Mouse (Mus musculus) left cerebral cortex, adult 8-10 months (tissue): ENCODE data around the gene Grk6. TPM values are rescaled to one million over a fixed set of nuclear protein-coding genes. Genes with fewer than 3 reads are reported as not detected.
A peak's percentile ranks its signal among the peaks of the same experiment; 100 is the strongest.

Source experiments
- DNase-seq, 2 experiments: peaks; one replicate each; pipeline ENCODE4 v3.0.0; 2022; ENCODE audit warnings: low spot score in 2 of 2
- total RNA-seq, 4 experiments: library from RNA; stranded (reverse); gene quantifications; 2 replicates each; pipeline ENCODE4 v1.2.4; 2022

Grk6 gene
- 10 to 100 TPM; 60.0 to 65.3 (median 61.9) TPM for total RNA-seq

DNA sequence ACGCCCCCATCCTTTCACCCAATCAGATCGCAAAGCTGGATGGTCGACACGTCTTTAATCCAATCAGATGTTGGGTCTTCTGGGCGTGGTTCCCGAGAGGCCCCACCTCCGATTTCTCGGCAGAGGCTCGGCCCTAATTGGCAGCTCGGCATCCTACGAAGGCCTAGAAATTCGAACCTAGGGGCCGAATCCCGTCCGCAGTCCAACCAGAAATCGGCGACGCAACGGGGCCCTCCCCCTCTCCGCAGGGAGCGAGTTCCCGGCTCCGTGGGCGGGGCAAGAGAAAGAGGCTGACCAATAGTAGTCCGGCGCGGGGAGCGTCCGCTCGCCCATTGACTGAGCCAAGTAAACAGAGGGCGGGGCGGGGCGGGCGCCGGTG lies at the start of gene Grk6:
Grk6 (plus strand) TSS at position 136 of the 379 bp plus-strand sequence.
- DNase-seq = peak; percentile 98 to 100

DNA sequence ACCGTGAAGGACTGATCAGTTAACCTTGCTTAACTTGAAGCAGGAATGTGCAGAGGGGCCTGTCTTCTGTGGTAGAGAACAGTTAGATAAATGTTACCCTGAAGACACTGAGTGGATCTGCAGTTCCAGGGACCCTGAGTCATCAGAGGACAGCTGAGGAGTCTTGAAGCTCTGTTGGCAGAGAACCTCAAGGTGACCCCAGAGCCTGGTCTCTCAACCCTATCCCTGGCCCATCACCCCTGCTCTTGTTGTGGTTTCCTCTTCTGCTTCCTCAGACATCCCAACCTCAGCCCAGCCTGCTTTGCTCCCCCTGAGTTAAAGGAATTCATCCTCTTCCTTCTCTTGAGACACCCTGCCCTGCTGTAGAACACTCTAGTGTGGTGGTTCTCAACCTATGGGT lies 46.8 kb upstream of the Grk6 start, which contains the start of gene Slc34a1:
Slc34a1 (plus strand) TSS at position 100 of the 400 bp plus-strand sequence.
- DNase-seq = no peak

DNA sequence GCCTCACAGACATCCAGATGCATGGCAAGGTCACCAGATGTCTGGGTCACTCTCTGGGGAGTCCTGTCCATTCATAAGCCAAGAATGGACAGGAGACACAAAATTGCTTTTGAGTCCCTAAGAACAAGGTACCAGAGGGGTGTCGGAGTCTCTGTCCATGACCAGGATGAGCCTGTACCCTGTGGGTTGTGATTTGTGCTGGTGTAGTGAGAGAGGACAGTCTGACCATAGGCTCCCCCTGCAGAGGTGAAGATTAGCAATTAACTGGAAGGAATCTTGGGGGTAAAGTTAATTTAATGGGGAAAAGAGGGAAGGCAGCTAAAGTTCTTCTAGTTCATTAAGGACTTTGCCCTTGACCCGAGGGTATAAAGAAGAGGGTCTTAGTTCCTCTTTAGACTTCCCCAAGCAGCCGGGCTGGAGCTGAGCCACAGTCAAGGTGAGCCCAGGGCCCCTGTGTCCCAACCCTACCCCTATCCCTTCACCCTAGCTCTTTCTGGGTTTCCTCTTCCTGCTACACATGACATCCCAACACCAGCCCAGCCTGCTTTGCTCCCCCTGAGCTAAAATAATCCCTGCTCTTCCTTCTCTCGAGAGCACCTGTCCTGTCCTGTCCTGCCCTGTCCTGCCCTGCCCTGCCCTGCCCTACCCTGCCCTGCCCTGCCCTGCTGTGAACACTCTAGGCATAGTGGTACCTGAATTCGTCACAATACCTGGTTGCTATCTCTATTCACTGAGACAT lies 45.4 kb upstream of the Grk6 start:
- DNase-seq = no peak

DNA sequence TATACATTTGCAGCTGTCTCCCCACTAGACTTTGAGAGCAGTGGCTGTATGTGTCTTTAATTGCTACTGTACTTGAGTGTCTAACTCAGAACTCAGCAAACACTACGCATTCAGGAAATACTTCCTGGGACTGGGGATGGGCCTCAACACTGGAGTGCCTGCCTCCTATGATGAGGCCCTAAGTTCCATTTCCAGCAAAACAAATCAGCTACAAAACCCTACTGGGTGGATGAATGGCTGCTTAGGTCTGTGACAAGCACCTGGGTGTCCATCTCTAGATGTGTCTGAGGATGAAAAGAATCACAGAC lies 44.9 kb upstream of the Grk6 start:
- no peak for DNase-seq

DNA sequence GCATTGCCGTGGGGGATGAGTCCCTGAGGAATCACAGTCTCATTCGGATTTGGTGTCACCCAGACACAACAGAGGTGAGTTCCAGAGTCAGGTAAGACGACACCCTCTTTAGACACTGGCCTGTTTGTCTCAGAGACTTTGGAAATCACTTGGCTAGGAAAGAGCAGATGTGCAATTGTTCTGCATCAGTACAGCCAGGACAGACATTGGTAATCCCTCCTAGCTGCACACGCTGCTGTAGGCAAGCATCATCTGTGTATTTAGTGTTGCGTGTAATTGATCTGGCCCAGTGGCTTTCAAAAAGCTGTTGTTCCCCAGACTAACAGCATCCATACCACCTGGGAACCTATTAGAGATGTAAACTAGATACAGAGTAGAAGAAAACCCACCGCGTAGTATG lies 41.6 kb upstream of the Grk6 start:
- no peak for DNase-seq

DNA sequence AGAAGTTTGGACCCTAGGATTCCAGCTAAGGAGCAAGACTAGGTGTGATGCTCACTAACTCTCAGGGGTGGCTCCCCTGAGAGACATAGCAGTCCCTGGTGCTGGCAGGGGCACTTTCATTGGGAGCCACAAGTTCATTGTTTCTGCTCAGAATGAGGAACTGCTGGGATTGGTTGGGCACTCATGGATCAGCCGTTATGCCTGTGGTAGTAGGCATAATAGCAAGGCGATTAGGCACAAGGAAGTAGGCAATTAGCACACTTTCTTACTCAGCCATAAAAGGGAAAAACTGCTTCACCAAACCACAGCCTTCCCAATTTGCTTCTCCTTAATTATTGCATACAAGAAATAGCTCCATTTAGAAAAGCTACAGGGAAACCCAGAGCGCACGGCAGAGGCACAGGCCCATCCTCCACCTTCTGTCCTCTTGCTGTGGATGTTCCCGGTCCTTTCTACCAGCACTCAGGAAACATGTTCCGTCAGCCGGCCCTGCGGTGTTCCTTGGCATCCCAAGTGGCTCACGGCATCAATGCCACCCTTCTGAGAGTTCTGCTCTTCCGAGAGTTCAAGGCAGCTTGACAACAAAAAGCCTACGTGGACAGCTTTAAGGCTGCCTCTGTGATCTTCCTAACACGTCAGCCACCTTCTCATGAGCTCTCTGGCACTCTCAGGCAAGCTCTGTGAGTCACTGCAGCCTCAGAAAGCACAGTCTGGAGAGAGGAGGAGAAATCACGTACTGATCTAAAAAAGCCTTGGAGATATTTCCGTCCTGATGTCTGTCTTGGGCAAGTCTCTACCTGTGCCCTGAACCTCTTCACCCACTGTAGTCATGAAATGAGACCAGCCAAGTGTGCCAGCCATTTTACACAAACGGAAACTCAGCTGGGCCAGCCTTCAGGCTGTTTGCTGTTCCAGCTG lies 40.7 kb upstream of the Grk6 start:
- peak; percentile 46 to 61 for DNase-seq

DNA sequence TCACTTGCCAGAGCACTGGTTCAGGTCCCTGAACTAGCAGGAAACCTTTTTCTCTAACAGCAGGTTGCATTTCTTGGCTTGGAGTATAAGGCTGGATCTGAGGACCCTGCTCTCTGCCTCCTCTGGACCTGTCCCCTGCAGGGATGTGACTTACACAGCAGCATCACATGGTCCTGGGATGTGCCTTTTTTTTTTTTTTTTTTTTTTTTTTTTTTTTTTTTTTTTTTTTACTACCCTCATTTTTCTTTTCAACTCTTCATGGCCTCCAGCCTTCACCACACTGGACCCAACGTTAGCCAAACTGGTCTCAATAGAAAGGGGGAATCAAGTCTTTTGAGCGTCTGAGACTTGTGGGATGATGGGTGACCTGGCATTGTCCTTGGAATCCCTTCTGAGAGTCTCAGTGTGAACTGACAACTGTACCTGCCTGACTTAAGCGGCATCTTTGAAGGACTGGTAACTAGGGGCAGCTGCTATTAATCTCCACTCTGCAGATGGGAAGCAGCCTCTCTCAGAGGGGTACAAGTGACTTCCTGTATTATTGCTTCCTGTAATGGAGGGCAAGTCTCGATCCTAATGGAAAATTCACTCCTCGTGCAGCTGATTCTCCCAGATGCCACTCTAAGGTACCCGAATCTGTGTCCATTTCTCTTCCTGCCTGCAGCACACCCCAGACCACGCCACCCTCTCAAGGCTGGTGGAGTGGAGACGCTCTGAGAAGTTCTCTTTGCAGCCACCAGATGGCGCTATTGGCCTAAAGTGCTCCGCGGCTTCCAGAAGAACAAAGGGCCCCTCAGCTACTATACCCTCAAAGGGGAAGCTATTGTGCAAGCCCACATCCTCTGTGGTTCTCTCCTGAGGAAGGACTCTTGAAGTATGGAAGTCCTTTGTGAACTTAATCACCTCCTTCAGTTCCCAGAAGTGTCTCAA lies 39.8 kb upstream of the Grk6 start:
- peak in 1 of 2 experiments; percentile 65 for DNase-seq

DNA sequence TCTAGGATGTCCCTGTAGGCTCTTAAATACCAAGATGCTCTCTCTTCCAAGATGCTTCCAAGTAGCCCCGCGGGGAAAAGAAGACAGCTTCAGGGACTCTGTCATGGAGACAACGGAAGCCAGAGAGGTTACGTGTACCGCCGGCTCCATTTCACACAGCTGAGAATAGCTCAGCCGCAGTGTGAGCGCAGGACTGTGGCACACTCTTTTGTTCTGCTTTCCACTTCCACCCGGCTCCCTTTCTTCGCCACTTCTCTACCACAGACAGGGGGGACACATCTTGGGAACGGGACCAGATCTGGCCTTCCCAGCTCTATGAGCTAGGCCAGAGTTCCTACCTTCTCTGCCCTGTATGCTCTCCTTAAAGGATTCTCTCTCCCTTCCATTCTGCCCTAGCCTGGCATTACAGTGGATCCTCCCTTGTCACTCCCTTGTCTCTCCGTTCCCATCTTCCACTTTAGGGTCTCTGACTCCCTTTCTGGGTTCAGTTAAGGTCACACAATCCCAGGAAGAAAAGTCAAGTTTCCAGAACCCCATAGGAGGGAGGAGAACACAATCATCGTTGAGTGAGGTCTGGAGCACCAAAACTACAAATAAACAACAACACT lies 39.0 kb upstream of the Grk6 start:
- no peak for DNase-seq

DNA sequence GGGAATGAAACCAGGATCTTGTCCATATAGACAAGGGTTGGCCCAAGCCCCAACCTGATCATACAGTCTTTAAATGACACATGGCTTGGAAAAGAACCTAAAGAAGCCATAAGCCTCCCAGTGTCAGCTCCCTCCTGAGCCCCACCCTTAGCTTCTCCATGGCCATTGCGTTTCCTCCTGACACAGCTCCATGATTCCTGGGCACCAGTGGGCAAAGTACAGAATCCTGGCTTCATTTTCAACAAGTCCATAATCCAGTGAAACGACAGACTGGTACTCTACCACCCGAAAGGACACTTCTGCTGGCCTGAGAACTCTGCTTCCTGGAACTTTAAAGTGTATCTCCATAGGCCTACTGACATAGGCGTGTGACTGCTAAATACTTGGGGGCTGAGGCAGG lies 37.5 kb upstream of the Grk6 start:
- DNase-seq = no peak

DNA sequence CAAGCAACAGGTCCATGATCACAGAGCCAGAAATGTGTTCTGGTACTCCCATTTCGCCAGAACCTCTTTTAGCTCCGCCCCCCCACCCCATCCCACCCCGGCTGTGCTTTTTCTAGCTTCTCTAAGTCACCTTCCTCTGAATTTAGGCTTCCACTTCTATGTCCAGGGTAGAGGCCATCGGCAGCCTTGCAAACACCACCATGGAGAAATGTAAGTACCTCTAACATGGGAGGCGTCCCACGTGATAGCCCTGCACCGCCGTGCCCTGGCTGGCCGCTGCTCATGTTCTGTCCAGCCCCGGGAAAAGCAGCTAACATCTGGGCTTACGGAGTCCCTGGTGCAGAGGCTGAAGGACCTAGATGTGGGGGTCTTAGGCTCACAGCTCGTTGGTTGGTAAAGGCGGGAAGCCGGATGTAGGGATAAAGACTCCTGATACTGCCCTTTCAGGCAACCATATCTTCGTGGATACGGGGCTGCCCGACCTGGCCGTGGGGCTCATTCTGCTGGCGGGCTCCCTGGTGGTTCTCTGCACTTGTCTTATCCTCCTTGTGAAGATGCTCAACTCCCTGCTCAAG lies 36.2 kb upstream of the Grk6 start:
- no peak for DNase-seq

DNA sequence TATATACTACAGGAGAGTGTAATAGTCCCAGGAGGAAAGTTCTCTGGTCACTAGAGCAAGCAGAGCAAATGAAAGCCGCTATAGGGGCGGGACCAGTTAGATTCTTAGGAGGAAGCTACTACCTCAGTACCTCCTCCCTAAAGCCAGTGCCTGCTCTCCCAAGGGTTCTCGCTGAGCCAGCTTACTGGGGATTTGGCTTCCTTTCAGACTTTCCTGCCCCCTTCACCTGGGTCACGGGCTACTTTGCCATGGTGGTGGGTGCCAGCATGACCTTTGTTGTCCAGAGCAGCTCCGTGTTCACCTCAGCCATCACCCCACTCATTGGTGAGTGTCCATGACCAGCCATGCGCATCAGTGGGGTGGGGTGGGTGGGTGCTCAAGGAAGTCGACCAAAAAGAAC lies 33.0 kb upstream of the Grk6 start:
- no peak for DNase-seq

DNA sequence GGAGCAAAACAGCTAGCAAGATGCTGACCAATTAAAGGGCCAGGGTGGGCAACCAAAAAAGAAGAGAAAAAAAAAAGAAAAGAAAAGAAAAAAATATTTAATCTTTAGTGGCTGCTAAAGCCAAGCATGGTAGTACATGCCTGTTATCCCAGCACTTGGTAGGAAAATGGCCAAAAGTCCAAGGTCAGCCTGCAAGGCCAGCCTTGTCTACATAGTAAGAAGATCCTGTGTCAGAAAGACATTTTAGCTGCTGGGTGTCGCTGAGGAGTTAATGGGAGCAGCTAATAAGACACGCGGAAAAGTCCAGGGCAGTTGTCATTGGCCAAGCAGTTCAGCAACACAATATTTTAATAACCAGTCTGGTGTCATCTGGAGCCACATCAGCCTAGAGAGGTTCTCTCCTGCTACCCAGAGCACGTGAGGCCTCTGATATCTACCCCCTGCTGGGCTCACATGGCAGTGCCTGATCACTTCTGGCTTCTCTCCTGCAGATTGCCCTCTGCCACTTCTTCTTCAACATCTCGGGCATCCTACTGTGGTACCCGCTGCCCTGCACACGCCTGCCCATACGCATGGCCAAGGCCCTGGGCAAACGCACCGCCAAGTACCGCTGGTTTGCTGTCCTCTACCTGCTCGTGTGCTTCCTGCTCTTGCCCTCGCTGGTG lies 32.1 kb upstream of the Grk6 start:
- DNase-seq = no peak

DNA sequence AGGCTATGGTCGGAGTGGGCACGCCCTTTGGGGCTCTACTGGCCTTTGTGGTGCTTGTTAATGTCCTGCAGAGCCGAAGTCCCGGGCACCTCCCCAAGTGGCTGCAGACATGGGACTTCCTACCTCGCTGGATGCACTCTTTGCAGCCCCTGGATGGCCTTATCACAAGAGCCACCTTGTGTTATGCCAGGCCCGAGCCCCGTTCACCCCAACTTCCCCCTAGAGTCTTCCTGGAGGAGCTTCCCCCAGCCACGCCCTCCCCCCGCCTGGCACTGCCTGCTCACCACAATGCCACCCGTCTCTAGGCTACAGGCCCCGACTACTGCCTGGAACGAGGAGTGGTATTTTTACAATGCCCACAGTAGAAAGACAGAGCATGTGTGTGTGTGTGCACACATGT lies 31.5 kb upstream of the Grk6 start:
- DNase-seq = no peak

DNA sequence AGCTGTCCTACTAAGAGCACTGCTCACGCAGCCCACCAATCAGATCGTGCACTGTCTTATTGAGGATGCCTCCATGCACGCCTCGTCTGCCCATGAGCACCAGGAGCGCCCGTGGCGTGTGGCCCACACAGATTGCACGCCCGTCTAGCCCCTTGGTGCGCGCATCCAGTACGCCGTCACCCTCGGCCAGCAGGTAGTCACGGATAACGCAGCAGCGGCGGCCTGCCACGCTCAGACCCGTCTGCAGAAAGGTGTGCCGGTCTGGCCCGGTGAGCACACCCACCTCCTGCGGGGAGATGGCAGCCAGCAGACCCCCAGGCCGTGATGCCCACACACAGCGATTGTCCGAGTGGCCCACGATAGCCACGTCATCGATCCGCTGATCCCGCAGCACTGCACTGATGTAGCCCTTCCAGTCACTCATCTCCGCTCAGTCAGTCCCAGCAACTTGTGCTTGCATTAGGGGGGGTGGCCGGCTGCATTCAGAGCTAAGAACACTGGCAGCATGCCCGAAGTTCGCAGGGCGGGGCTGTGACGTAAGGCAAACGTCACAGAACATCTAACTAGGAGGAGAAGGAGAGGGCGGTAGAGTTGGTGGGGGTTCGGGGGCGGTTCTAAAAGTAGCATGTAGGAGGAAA lies 30.0 kb upstream of the Grk6 start, which contains the start of gene Pfn3:
Pfn3 (minus strand) TSS at position 490 of the 638 bp plus-strand sequence.
- peak; percentile 73 to 81 for DNase-seq

DNA sequence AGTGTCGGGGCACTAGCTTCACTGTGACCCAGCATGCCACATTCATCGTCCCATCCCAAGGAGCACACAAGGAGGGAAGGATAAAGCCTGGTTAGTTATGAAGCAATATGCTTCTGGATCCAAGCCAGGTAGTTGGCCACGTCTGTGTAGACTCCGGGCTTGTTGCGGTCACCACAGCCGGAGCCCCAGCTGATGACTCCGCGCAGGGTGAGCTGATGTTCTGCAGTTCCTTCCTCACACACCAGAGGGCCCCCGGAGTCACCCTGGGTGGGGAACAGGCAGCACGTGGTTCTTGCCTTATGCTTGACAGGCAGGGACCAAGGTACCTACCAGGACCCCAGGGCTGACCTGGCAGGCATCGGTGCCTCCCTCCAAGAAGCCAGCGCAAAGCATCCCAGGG lies 26.9 kb upstream of the Grk6 start:
- peak; percentile 62 to 81 for DNase-seq

DNA sequence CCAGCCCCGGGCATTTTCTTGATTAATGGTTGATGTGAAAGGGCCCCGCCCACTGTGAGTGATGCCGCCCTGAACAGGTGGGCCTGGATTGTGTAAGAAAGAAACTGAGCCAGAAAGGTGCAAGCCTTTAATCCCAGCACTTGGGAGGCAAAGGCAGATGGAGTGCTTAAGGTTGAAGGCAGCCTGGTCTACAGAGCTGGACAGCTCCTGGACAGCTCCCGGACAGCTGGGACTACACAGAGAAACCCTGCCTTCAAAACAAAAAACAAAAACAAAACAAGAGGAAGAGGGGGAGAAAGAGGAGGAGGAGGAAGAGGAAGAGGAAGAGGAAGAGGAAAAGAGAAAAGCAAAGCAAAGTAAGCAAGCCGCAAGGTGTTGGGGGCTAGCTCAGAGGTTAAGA lies 25.7 kb upstream of the Grk6 start:
- no peak for DNase-seq

DNA sequence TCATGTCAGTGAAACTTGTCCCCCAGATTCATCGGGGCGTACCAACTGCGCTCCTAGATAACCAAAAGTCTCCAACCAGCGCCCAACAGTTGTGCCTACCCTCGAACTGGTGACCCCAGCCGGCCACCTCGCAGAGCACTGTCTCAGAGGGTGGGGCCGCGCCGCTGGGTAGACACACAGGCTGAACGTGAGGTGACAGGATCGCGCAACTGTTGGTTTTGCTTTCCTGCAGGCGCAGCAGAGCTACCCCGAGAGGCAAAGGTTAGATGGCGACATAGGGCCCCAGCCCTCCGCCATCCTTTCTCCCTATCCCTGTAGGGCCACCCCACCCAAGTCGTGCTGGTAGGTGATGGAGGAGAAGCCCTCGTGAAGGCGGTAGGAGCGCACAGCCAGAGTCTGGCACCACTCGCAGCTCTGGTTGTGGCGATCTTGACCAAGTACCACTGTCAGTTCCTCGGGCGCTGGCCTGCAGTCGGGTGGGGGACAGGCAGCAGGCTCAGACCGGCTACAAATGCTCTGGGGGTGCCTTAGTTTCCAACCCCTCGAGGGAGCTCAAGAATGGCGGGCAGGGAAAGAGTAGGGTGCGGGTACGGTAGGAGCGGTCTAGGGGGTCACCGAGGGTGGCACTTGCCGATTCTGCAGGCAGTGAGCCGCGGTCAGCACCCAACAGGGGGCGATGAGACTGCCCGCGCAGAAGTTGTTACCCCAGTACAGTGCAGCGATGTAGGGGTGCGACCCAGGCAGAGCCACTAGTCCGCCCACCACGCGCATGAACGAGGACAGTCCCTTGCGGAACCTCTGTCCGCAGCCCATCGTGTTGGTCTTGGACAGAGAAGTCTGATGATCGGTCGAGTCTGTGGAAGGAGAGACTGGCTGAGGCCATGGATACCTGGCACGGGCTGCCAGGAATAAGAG lies 24.6 kb upstream of the Grk6 start:
- DNase-seq = no peak

DNA sequence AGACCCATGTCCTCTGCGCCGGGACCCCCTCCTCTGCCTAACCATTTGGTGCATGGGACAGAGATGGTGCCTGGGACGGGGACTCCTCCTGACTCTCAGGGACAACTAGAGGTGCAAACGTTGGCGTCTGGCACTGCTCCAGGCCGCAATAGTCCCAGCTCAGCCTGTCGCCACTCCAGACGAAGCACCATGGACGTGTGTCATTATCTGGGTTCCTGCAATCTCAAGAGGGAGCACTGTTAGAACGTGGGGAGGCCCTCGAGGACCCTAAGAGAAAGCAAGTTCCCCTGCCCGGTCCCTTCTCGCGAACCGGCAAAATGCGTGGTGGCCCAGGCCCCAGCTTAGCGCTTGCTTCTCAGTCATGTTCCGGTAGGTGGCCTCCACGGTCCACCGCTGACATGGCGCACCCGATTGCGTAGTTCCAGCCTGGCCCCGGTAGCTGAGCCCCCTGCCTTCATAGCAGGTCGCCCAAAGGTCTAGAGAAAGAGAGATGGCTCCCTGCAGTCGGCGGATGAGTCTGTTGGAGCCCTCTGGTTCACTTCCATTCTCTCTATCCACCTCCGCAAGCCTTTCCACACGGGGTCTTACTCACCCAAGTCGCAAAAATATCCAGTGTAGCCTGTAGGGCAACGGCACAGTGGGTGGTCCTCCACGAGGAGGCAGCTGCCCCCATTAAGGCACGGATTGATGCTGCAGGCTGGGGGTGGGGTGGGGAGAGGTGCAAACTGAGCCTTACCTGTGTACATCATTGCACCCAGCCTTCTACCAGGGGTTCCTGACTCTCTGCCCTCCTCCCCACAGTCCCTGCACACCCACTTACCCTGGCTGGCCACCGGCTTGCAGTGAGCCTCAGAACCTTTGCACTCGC lies 23.7 kb upstream of the Grk6 start:
- DNase-seq = peak; percentile 30 to 51
